ENCODE assay signal across 8 mouse cellular contexts in genomic region chr6:120463884-120464283, GRCm38 (mm10). TPM values are rescaled to one million over a fixed set of nuclear protein-coding genes. Genes with fewer than 3 reads are reported as not detected.
DNase-seq lines count a peak whose midpoint lies in the region; ATAC-seq and TF ChIP-seq lines count a peak whose summit lies in the region.

No protein-coding gene starts in this region.

- no peaks in the 10 kb centered on the region for H3K36me3 ChIP-seq in heart, embryonic 16.5 days (ENCODE audit: control insufficient read depth, insufficient read depth)
- no peaks in the 10 kb centered on the region for H3K36me3 ChIP-seq in limb, embryonic 11.5 days (ENCODE audit: control insufficient read depth, insufficient read depth, low read length)
- no peaks in the 10 kb centered on the region for H3K36me3 ChIP-seq in midbrain, embryonic 14.5 days (ENCODE audit: control insufficient read depth, insufficient read depth, low read length)

- H3K4me1 ChIP-seq in brown adipose tissue, adult 24 weeks (ENCODE audit: control insufficient read depth, insufficient read depth, insufficient read length, low read length), result peaks cover 3% of the 10 kb centered on the region; the same call in 1 of the 2 replicates
- H3K4me1 ChIP-seq in heart, embryonic 16.5 days (ENCODE audit: control insufficient read depth, insufficient read depth, low read length), result peaks cover 12% of the 10 kb centered on the region
- H3K4me1 ChIP-seq in limb, embryonic 11.5 days (ENCODE audit: control insufficient read depth, insufficient read depth, low read length), result peaks cover 7% of the 10 kb centered on the region; the same call in 1 of the 2 replicates
- H3K4me1 ChIP-seq in midbrain, embryonic 14.5 days (ENCODE audit: control insufficient read depth, insufficient read depth, low read length), result peaks cover 8% of the 10 kb centered on the region

- no peak for ATAC-seq in heart, embryonic 16.5 days (replicated peaks; ENCODE audit: extremely low read depth, insufficient read depth, low FRiP score)
- peak; percentile 27; the same call in 1 of the 2 replicates for ATAC-seq in limb, embryonic 11.5 days (ENCODE audit: insufficient number of reproducible peaks, low FRiP score, low TSS enrichment, low read depth)
- ATAC-seq in midbrain, embryonic 14.5 days (ENCODE audit: low FRiP score, low TSS enrichment), result 0 out of 2 replicates have a peak, but pooled peaks have one; percentile 20

- no peaks in the 10 kb centered on the region for H3K9me3 ChIP-seq in heart, embryonic 16.5 days (replicated peaks; ENCODE audit: control insufficient read depth, low read length)
- no peaks in the 10 kb centered on the region for H3K9me3 ChIP-seq in limb, embryonic 11.5 days (ENCODE audit: control insufficient read depth, low read length)
- no peaks in the 10 kb centered on the region for H3K9me3 ChIP-seq in midbrain, embryonic 14.5 days (ENCODE audit: control insufficient read depth, low read length)

- H3K27ac ChIP-seq in gastrocnemius, adult 2 months, result peak overlapping the region; percentile 79
- peak overlapping the region; percentile 46; the same call in 1 of the 2 replicates for H3K27ac ChIP-seq in brown adipose tissue, adult 24 weeks (replicated peaks; ENCODE audit: low read depth, low read length)
- no peak overlapping the region for H3K27ac ChIP-seq in heart, embryonic 16.5 days (ENCODE audit: low read length)
- no peak overlapping the region for H3K27ac ChIP-seq in limb, embryonic 11.5 days (replicated peaks; ENCODE audit: low read depth, low read length)
- no peak overlapping the region for H3K27ac ChIP-seq in midbrain, embryonic 14.5 days (replicated peaks; ENCODE audit: low read depth, low read length)

- intact Hi-C loops in gastrocnemius, adult 2 months (cut with DNase I), result no loop called here
- intact Hi-C loops in gastrocnemius, postnatal 36 days (cut with DNase I), result no loop called here
- intact Hi-C loops in left cerebral cortex, postnatal 10 days (cut with DNase I), result no loop called here

- peak overlapping the region; percentile 89 for H3K4me2 ChIP-seq in heart, embryonic 16.5 days (ENCODE audit: low read depth, low read length)
- peak overlapping the region; percentile 68 for H3K4me2 ChIP-seq in limb, embryonic 11.5 days (ENCODE audit: low read depth, severe bottlenecking)
- peak overlapping the region; percentile 61 for H3K4me2 ChIP-seq in midbrain, embryonic 14.5 days (ENCODE audit: low read length)

- 2% methylated on average over 11 of the region's 11 CpGs for WGBS in heart, embryonic 16.5 days
- 7% methylated on average over 11 of the region's 11 CpGs for WGBS in limb, embryonic 11.5 days
- 5% methylated on average over 11 of the region's 11 CpGs for WGBS in midbrain, embryonic 14.5 days

- H3K4me3 ChIP-seq in gastrocnemius, adult 2 months, result peak overlapping the region; percentile 86
- H3K4me3 ChIP-seq in brown adipose tissue, adult 24 weeks (ENCODE audit: insufficient read depth, low read depth, low read length), result peak overlapping the region; percentile 68
- peak overlapping the region; percentile 74 for H3K4me3 ChIP-seq in heart, embryonic 16.5 days (ENCODE audit: low read length)
- H3K4me3 ChIP-seq in limb, embryonic 11.5 days (ENCODE audit: low read depth, low read length), result peak overlapping the region; percentile 54
- peak overlapping the region; percentile 51 for H3K4me3 ChIP-seq in midbrain, embryonic 14.5 days (replicated peaks; ENCODE audit: low read depth, low read length)

- TF ChIP-seq CTCF in gastrocnemius, adult 2 months (IDR thresholded peaks at IDR 0.05), result no peak

- peak; percentile 46 for DNase-seq in gastrocnemius, adult 2 months
- no peak for DNase-seq in gastrocnemius, postnatal 36 days
- no peak for DNase-seq in limb, embryonic 11.5 days (ENCODE audit: low spot score)
- DNase-seq in midbrain, embryonic 14.5 days, result peak; percentile 47
- peak; percentile 83 for DNase-seq in thymus, postnatal 4 days
- DNase-seq in left cerebral cortex, postnatal 10 days (ENCODE audit: extremely low spot score in 1 of 2, low spot score in 2 of 2), result no peak

- H3K9ac ChIP-seq in heart, embryonic 16.5 days (ENCODE audit: low read length), result peak overlapping the region; percentile 77
- no peak overlapping the region for H3K9ac ChIP-seq in limb, embryonic 11.5 days (ENCODE audit: low read length)
- no peak overlapping the region; the same call in 1 of the 2 replicates for H3K9ac ChIP-seq in midbrain, embryonic 14.5 days (replicated peaks; ENCODE audit: low read length)

- peaks cover 16% of the 10 kb centered on the region for H3K27me3 ChIP-seq in heart, embryonic 16.5 days (ENCODE audit: control insufficient read depth, insufficient read depth, low read length)
- H3K27me3 ChIP-seq in limb, embryonic 11.5 days (ENCODE audit: control insufficient read depth, insufficient read depth, low read length), result peaks cover 34% of the 10 kb centered on the region
- peaks cover 29% of the 10 kb centered on the region for H3K27me3 ChIP-seq in midbrain, embryonic 14.5 days (ENCODE audit: control insufficient read depth, insufficient read depth, low read length)

RNA-seq across cellular contexts. Expression of gene Il17ra, which starts 0.8 kb away (rescaled TPM):
- total RNA-seq in gastrocnemius, adult 2 months (2021), result 1 to 10 TPM in 1 of 2 experiments, under 1 TPM in 1; 0.99 to 2.0 TPM
- total RNA-seq in gastrocnemius, postnatal 36 days (2021), result 1 to 10 TPM; 1.7 TPM
- polyA plus RNA-seq in brown adipose tissue, adult 24 weeks (2012; ENCODE audit: insufficient read depth, insufficient read length, missing spikeins), result 2.0 and 2.2 TPM in 2 replicates
- 6.5 and 9.0 TPM in 2 replicates for polyA plus RNA-seq in heart, embryonic 16.5 days (2015; fragmentation: Nextera tagmentation; extraction: Ambion mirVana)
- 1.3 and 1.9 TPM in 2 replicates for polyA plus RNA-seq in limb, embryonic 11.5 days (2014; fragmentation: Nextera tagmentation; extraction: Ambion mirVana)
- polyA plus RNA-seq in midbrain, embryonic 14.5 days (2014; fragmentation: Nextera tagmentation; extraction: Ambion mirVana), result 1.6 and 2.8 TPM in 2 replicates
- 1 to 10 TPM; 4.9 to 5.4 TPM for total RNA-seq in left cerebral cortex, postnatal 10 days (2021)

RNA-seq across cellular contexts. Expression of gene Tmem121b, which starts 29.7 kb away (rescaled TPM):
- total RNA-seq in gastrocnemius, adult 2 months (2021), result not detected
- not detected for total RNA-seq in gastrocnemius, postnatal 36 days (2021)
- not detected in 2 replicates for polyA plus RNA-seq in brown adipose tissue, adult 24 weeks (2012; ENCODE audit: insufficient read depth, insufficient read length, missing spikeins)
- 0.07 and 0.11 TPM in 2 replicates for polyA plus RNA-seq in heart, embryonic 16.5 days (2015; fragmentation: Nextera tagmentation; extraction: Ambion mirVana)
- 0.14 and 0.15 TPM in 2 replicates for polyA plus RNA-seq in limb, embryonic 11.5 days (2014; fragmentation: Nextera tagmentation; extraction: Ambion mirVana)
- 4.4 and 6.3 TPM in 2 replicates for polyA plus RNA-seq in midbrain, embryonic 14.5 days (2014; fragmentation: Nextera tagmentation; extraction: Ambion mirVana)
- 10 to 100 TPM; 51.3 to 51.6 TPM for total RNA-seq in left cerebral cortex, postnatal 10 days (2021)

Comparison
In these comparisons a context has a peak if more than half of its experiments do, and no peak if none do; other contexts are left out.
1. DNase-seq: peak in gastrocnemius, adult 2 months (single experiment), midbrain, embryonic 14.5 days (single experiment) and thymus, postnatal 4 days (single experiment); none in gastrocnemius, postnatal 36 days (0 of 2), limb, embryonic 11.5 days (single experiment) and left cerebral cortex, postnatal 10 days (0 of 2).
2. H3K27ac ChIP-seq: peak in gastrocnemius, adult 2 months (single experiment) and brown adipose tissue, adult 24 weeks (single experiment); none in heart, embryonic 16.5 days (single experiment), limb, embryonic 11.5 days (single experiment) and midbrain, embryonic 14.5 days (single experiment).
3. Peak in every context shown above with its lines, with median percentiles within 50 percentile points of each other: H3K4me3 ChIP-seq and H3K4me2 ChIP-seq.